Mouse (Mus musculus) 3T3-L1 (cell line): ENCODE results near the gene Gm49450.
A peak's percentile ranks its signal among the peaks of the same experiment; 100 is the strongest.

Source experiments
- DNase-seq: peaks from one replicate; pipeline ENCODE4 v3.0.0-alpha.2; 2015; ENCODE audit warnings: low read depth, low spot score

Gm49450 gene

DNA sequence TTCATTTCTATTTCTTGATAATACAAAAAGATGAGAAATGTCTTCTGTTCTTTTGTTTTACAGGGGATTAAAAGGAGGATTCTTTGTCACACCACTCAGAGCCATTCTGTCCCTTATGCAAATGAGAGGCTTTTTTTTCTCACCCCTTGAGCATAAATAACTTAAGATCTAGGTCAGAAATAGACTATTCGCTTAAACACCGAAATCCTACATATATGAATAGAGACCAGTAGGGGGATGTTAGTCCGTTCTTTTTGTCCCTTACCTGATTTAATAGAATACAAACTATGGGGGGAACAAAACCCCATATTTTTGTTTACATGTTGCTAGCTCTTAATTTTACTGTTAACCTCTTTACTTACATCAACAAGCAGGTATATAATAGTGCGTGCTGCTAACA, 2.6 kb upstream of the Gm49450 start:
- DNase-seq, result no peak

- DNase-seq, result no peak
Observed at GRCm38 (mm10) chr15:98955324-98955723, 2.0 kb upstream of the Gm49450 start.

DNA sequence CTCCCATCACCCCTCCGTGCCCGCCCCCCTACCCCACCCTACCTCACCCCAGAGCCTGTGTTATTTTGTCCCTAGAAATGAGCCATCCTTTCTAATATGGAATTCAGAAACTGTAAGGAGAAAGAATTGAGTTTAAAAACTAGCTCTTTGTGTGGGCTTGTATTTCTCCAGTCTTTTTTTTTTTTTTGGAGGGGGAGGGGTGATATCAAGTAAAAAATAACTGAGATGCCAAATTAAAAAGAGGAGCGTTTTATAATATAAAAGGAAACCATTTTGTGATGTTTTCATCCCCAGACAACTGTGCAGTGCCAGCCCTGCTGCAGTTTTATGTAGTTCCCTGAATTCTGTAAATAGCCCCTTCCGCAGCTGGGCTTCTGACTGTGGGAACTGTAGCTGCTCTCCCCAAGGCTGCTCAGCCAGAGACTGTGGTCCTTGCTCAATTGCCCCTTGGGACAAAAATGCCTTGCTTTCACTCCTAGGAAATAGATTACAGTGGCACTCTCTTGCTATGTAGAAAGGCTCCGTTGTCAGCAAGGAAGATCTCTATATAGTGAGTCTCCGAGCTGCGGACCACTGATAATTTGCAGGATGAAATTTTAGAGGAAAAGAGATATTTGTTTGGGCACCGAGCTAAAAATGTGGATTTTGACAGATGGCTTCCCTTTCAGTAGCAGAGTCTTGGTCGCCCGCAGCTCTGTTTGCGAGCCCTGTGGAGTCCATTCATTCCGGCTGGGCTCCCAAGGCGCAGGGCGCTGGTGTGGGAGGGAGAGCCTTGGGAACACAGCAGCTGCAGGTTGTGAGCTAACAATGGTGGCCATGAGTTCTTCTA, 1.3 kb upstream of the Gm49450 start:
- DNase-seq, result no peak

DNA sequence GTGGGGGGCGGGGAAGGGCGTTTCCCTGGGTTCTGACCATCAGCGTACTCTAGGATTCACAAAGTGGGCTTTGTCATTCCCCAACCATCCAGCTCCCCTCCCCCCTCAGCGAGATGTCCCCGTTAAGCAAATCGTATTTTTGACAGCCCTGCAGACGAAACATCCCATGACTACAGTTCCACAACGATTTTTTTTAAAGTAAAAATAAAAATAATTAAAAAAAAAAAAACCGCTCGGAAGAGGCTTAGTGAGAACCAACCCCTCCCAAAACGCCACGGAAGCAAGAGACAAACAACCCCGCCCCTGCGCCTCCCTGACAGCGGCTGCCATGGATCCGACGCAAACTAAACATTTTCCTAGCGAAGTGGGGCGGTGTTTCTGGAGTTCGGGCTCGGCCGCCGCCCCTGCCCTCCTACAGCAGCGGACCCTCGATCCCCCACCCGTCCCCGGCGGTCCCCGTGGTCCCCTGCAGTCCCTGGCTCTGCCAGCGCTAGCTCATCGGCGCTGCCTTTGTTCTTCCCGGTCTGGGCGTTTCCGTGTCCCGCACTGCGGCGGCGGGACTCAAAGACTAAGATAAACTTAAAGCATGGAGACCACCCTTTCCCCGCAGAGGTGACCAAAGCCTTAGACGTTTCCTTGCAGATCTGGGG, 475 bp downstream of the Gm49450 start:
- peak; percentile 85 for DNase-seq

DNA sequence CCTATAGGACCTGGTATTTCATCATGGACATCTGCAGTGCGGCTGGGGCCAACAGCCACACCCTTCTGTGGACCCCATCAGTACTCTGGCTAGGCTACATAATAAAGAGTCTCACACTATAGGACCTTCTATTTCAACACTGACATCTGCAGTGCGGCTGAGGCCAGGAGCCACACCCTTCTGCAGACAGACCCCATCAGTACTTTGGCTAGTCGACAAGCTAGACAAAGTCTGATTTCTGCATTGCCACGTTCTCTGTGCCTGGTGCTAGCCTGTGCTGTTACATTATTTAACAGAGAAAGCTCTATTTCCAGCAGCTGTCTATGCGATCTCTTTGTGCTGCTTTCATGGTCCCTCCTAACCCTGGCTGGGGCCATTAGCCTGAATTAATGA, 1.3 kb downstream of the Gm49450 start:
- peak; percentile 48 for DNase-seq

DNA sequence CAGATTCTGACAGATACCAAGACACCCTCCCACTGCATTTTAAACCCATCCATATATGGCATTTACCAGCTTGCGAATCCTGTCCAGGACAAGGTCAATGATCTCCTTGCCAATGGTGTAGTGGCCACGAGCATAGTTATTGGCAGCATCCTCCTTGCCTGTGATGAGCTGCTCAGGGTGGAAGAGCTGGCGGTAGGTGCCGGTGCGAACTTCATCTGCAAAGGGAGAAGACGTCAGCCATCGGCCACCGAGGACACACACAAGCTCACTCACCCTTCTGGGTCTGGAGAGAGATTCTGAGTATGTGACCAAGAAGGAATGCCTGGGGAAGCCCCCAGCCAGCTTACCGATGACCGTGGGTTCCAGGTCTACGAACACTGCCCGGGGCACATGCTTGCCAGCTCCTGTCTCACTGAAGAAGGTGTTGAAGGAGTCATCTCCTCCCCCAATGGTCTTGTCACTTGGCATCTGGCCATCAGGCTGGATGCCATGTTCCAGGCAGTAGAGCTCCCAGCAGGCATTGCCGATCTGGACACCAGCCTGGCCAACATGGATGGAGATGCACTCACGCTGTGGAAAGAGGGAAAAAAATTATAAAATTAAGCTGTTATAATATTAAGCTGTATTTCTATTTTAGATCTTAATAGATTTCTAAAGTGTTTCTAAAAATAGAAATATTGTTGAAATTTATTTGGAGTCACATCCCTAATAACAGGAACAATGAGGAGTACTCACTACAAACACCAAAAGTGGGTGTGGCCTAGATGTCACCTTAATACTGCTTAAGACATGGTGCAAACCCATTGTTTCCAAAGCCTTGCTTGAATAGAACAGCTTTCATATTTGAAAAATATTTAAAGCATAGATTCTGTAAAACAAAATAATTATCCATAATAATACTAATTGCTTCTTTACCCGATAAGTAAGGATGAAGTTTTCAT, 2.0 kb downstream of the Gm49450 start:
- peak; percentile 38 for DNase-seq

DNA sequence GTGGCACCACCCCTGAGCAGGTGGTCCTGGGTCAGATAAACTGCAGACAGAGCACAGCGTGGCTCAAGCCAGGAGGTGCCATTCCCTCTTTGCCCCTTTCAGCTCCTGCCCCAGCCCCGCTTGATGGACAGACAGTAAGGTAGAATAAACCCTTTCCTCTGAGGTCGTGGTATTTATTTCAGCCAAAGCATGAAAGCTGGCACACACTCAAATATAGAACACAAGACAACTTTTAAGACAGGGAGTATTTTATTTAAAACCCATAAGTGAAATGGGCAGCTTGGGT, 3.8 kb downstream of the Gm49450 start:
- no peak for DNase-seq

DNA sequence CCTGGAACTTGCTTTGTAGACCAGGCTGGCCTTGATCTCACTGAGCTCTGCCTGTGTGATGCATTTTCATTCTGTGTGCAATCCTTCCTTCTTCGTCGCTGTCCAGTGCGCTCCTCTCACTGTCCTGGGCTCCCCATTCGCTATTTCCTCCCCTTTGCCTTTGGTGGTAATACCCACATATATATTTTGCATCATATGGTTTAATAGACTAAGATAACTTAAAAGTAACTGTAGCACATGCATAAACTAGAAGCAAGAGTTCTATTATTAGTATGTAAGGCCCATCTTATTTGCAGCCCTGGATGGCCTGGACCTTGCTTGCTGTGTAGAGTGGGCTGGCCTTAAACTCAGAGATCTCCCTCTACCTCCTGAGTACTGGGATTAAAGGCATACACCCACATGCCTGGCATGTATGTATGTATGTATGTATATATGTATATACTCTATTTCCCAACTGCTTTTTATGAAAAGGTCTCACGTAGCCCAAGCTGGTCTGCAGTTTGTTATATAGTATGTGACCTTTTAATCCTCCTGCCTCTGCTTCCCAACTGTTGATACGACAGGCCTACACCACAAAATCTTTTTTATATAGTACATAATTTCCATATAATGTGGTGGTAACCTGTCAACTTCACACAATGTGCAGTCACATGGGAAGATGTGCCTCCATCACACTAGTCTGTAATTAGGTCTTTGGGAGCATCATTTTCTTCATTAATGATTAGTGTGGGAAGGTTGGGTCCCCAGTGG, 4.3 kb downstream of the Gm49450 start:
- DNase-seq, result peak; percentile 33

DNA sequence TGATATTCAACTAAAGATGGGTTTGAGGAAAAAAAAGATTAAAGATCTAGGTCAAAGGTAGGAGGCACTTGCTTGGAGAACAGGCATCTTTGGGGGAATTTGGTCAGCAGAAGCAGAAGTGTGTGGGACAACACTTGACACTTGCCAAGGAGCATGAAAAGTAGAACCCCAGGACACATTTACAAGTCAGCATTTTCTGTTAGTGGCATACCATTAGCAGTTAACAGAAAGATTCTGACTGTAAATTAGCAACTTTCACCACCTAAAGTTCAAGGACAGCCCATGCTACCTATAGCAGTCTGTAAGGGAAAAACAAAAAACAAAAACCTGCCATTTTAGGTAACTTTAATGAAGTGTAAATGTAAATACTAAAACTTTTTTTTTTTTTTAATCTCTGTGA, 5.0 kb downstream of the Gm49450 start:
- DNase-seq, result no peak

DNA sequence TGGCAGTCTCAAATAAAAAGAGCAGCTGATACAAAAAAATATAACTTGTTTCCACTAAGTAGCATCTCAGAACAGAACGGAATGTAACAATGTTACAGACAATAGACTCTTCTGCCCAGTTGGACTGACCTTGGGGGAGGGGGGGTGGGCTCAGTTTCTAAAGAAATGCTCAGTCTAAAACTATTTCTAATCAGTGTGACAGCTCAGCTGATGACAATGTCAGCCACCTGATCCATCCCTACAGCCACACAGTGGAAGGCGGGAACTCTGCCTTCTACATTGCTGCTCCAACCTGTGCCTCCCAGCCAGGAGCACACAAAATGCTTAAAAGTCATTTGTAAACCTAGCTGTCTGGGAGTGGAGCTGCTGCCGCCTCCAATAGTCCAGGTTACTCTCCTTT, 5.5 kb downstream of the Gm49450 start:
- no peak for DNase-seq

DNA sequence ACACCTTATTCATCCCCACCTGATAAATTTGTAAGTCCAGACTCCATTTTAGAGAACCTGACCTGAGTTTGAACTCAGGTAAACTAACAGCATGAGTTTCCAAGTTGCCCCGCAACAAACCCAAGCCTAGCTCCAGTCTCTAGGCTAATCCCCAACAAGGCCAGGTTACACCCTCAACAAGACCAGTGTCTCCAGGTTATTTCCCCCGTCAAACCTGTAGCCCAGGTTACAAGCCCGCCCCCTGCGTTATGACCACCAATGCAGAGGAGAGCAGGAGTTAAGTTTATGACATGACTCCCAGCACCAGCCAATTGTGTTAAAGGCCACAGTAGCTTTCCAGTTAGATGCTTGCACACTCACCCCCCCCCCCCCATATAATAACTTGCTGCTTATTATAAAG, 10.2 kb downstream of the Gm49450 start:
- DNase-seq, result no peak

GRCm38 (mm10) chr15:98942081-98942480, 11.3 kb downstream of the Gm49450 start:
- DNase-seq, result no peak

DNA sequence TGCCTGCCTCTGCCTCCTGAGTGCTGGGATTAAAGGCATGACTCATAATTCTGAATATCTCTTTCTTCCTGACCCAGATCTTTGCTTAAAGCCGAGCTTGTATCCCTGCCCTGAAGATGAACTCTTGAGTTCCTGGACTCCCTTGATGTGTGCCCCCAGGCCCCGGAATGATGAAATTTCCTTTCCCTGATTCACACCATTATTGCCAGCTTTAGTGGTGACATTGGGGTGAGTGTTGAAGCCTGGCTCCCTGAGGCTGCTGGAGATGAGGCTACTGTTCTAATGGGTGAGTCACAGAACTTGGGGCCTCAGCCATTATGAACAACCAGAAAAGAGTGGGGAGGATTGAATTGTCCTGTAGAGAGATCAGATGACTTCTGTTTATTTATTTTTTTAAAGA, 11.8 kb downstream of the Gm49450 start:
- DNase-seq, result peak; percentile 89

DNA sequence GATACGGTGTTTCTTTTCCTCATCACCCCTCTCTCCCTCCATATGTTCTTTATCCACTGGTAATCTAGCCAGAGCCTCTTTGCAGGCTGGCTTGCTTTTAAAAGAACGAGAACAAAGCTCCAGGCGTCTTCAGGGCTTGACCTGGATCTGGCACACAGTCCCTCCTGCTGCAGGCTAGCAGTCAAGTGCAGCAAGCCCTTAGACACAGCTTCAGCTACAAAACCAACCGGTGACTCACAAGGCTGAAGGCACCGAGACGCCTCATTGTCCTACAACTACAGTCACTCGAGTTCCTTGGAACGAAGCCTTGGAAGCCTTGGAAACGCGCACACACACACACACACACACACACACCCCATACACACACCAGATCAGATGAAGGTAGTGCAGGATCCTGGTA, 12.5 kb downstream of the Gm49450 start:
- no peak for DNase-seq

DNA sequence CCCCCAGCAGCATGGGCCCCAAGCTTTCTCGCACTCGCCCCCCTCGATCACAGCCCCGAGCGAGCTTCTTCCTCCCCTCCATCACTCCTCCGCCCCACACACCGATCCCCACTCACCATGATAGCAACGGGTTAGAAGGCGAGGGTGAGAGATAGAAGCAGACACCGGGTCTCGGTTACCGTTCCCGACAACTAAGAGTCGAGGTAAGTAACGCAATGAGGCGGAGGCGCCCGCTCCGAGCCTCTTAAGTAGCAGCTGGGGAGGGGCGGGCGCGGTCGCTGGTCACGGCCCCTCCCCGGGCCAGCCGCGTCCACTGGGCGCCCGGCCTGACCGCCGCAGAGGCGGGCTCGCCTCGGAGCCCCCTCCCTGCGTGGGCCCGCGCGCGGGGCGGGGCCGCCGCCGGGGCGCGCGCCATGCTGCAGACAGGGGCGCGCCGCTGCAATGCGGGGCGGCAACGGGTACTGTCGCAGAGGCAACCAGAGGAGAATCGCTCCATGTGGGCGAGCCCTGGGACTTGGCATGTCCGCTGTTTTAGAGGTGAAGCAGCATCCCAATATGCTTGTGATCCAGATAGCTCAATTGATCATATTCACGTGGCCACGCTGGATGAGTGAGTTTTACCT, 19.0 kb downstream of the Gm49450 start, which contains the start of gene Tuba1b:
Gene Tuba1b (minus strand): TSS at position 349 of the 623 bp plus-strand sequence.
- DNase-seq, result peak; percentile 87

DNA sequence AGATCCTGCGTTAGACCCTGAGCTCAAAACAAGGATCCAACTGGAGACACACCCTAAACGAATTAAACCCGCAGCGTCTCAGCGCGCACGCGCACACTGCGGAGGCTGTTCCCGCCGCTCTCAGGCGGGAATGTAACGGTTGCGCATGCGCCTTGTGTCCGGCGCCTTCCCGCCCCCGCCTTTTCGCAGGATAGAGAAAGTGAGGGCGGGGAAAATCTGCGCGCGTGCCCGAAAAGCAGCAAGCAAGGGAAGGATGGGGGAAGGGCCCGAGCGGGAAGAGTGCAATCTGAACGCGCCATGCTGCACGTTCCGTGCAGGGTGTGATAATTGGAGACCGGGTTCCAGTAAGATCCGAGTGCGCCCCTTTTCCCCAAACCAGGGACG, 19.5 kb downstream of the Gm49450 start:
- peak; percentile 98 for DNase-seq

- peak; percentile 47 for DNase-seq
Observed at GRCm38 (mm10) chr15:98933004-98933671, 20.2 kb downstream of the Gm49450 start.

DNA sequence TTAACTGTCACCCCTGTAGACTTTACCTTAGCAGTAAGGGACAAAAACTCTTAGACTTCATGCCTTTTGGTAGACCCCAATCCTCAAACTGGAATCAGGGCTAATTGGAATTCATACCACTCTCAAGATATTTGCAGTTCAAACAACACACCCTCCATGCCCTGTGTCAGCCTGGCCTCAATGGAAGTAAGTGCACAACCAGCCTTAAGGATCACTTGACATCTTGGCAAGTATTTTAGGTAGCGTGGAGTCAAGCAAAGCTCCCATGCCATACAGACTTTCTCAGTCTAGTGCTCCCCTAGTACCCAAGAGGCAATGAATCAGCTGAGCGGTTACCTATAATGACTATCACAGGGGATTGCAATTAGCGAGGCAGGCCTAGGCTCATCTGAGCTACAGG, 22.4 kb downstream of the Gm49450 start:
- DNase-seq, result no peak

DNA sequence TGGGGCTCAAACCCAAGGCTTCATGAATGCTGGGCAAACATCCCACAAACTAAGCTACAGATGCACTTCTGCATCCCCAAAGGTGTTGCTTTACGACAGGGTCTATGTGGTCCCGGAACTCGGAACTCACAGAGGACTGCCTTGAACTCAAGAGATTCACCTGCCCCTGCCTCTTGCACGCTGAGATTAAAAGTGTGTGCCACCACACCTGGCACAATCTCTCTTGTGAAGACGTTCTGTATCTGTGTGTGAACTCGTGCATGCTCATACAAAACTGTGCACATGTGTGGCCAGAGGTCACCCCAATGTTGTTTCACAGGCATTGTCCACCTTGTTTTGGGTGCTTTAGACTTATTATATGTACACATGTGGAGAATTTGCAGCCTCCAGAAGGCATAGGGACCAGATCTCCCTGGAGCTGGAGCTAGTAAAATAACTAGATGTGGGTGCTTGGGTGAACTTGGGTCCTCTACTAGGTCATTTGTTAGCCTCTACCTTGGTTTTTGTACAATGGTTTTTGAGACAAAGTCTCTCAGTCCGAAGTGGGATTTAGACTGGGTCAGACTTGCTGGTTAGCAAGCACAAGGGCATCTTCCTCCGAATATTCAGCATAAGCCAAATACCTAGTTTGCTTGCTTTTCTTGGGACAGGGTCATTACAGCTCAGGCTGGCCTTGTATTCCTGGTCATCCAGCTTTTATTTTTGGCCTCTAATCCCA, 23.2 kb downstream of the Gm49450 start:
- DNase-seq, result peak; percentile 36
